Mouse (Mus musculus) liver, embryonic 13.5 days (tissue): ENCODE data around the gene Nt5c. TPM values are rescaled to one million over a fixed set of nuclear protein-coding genes. Genes with fewer than 3 reads are reported as not detected.

Source experiments
- ATAC-seq: fragments of 200-750 bp; cut with Nextera tagmentation; 2 replicates; pipeline ENCODE4 v1.8.0; 2017; ENCODE audit warnings: low read depth, mild to moderate bottlenecking, moderate number of reproducible peaks, moderate library complexity
- DNase-seq: peaks from one replicate; pipeline ENCODE4 v3.0.0; 2022
- H3K27ac ChIP-seq: fragments of 300-500 bp; sonication (generic); 2 replicates; pipeline ENCODE4 v1.5.1; 2015; ENCODE audit warnings: moderate library complexity, mild to moderate bottlenecking, inconsistent platforms
- H3K27me3 ChIP-seq: fragments of 300-500 bp; sonication (generic); 2 replicates; pipeline ENCODE4 v1.6.1; 2015; ENCODE audit warnings: mild to moderate bottlenecking, inconsistent platforms
- H3K36me3 ChIP-seq: fragments of 300-500 bp; sonication (generic); 2 replicates; pipeline ENCODE4 v1.6.1; 2015; ENCODE audit warnings: mild to moderate bottlenecking, inconsistent platforms
- H3K4me1 ChIP-seq: fragments of 300-500 bp; sonication (generic); replicated peaks from 2 replicates; pipeline ENCODE4 v1.6.1; 2015; ENCODE audit warnings: inconsistent platforms
- H3K4me2 ChIP-seq: fragments of 300-500 bp; sonication (generic); 2 replicates; pipeline ENCODE4 v1.6.1; 2015; ENCODE audit warnings: inconsistent platforms, mild to moderate bottlenecking, moderate library complexity
- H3K4me3 ChIP-seq: fragments of 300-500 bp; sonication (generic); replicated peaks from 2 replicates; pipeline ENCODE4 v1.5.1; 2015; ENCODE audit warnings: mild to moderate bottlenecking, inconsistent platforms
- H3K9ac ChIP-seq: fragments of 300-500 bp; sonication (generic); 2 replicates; pipeline ENCODE4 v1.6.1; 2015; ENCODE audit warnings: mild to moderate bottlenecking, inconsistent platforms
- H3K9me3 ChIP-seq: fragments of 300-500 bp; sonication (generic); replicated peaks from 2 replicates; pipeline ENCODE4 v1.6.1; 2016; ENCODE audit warnings: inconsistent platforms
- WGBS: fragments of 180-500 bp; shearing (Covaris S2); methylation state at CpG from one replicate; pipeline ENCODE4 v1.1.7; 2015; ENCODE audit not compliant: insufficient replicate concordance; 5-methylcytosine and 5-hydroxymethylcytosine counted together
- microRNA-seq: library from miRNA; unstranded; fragments of <30 nt; microRNA quantifications from one replicate; pipeline ENCODE4, GENCODE M21; 2016
- polyA plus RNA-seq: library from polyadenylated mRNA; unstranded; fragments of >200 nt; fragmentation: Nextera tagmentation; extraction: Ambion mirVana; gene quantifications from 2 replicates; pipeline ENCODE4 v1.2.1, GENCODE M21; 2015

Gene Nt5c
- polyA plus RNA-seq, 1 experiment from 2014 or later = 60.8 TPM

DNA sequence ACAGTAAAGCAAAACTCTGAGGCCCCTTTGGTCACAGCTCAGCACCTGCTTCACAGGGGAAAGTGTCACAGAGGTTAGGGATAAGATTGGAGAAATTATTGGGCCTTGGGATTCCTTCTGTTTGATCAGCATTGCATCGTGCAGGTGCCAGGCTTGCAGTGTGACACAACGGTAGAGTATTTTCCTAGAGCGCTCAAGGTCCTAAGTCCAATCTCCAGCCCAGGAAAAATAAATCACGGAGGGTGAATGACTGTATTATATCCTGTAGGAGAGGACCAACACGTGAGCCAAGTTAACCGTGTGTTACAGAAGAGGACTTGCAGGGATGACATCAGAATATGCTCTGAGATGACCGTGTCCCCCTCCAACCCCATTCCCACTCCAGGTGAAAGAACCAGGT, 41.5 kb downstream of the Nt5c start:
- no peak for ATAC-seq
- Histone ChIP-seq H3K27ac (peak overlapping the region; percentile 59), H3K9me3 (no peaks in the 10 kb centered on the region), H3K36me3 (no peaks in the 10 kb centered on the region), H3K27me3 (no peaks in the 10 kb centered on the region), H3K4me3 (no peak overlapping the region), H3K4me1 (peaks cover 30% of the 10 kb centered on the region), H3K9ac (no peak overlapping the region), H3K4me2 (no peak overlapping the region)
- DNase-seq = no peak
- WGBS = 69% methylated on average over 7 of the region's 7 CpGs

DNA sequence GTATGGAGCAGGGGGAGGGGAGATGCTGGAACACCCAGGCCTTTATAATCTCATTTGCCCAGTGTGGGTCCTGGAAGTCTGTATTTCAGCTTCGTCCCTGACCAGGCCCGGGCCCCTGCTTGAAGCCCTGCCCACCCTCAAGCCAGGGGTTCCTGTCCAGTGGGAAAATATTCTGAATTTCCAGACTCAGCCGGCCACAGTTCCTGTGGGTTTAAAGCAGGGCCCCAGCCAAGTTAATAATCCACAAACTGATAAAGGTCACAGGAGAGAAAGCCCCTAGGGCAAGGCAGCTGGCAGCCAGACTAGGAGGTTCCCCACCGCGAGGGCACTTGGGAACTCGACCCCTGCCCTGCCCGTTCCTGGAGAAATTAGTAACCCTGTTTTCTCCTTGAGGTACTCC, 42.7 kb downstream of the Nt5c start:
- ATAC-seq (peak; percentile 25; the same call in 1 of the 2 replicates), DNase-seq (no peak)
- no peaks in the 10 kb centered on the region; the same call in 1 of the 2 replicates for H3K27me3 ChIP-seq
- H3K4me1 ChIP-seq = peaks cover 30% of the 10 kb centered on the region
- no peaks in the 10 kb centered on the region for H3K36me3 ChIP-seq
- H3K9ac ChIP-seq = no peak overlapping the region
- WGBS = 54% methylated on average over 7 of the region's 7 CpGs
- no peaks in the 10 kb centered on the region for H3K9me3 ChIP-seq
- H3K4me2 ChIP-seq = no peak overlapping the region
- no peak overlapping the region for H3K4me3 ChIP-seq
- H3K27ac ChIP-seq = peak overlapping the region; percentile 76

DNA sequence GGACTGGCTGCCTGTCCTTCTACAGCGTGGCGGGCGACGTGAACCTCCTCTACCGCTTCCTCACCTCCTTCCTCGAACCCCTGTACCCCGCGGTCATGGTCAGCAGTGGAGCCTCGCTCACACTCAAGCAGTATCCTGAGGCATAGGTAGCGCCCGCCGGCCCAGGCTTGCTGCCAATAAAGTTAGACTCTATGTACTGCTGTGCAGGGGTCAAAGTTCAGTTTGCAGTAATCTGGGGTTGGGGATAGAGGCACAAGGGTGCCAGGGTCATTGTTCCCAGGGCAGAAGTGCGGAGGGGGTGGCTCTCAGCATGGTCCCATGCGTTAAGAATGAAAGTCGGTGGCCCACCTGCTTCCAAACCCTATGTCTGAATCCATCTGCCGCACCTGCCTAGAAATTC, 43.6 kb downstream of the Nt5c start:
- Histone ChIP-seq H3K4me1 (peaks cover 25% of the 10 kb centered on the region), H3K27ac (peak overlapping the region; percentile 76), H3K27me3 (no peaks in the 10 kb centered on the region; the same call in 1 of the 2 replicates), H3K4me2 (peak overlapping the region; percentile 10; the same call in 1 of the 2 replicates), H3K36me3 (no peaks in the 10 kb centered on the region), H3K4me3 (no peak overlapping the region), H3K9ac (no peak overlapping the region), H3K9me3 (no peaks in the 10 kb centered on the region)
- 67% methylated on average over 16 of the region's 16 CpGs for WGBS
- DNase-seq = no peak
- ATAC-seq = peak; percentile 50

DNA sequence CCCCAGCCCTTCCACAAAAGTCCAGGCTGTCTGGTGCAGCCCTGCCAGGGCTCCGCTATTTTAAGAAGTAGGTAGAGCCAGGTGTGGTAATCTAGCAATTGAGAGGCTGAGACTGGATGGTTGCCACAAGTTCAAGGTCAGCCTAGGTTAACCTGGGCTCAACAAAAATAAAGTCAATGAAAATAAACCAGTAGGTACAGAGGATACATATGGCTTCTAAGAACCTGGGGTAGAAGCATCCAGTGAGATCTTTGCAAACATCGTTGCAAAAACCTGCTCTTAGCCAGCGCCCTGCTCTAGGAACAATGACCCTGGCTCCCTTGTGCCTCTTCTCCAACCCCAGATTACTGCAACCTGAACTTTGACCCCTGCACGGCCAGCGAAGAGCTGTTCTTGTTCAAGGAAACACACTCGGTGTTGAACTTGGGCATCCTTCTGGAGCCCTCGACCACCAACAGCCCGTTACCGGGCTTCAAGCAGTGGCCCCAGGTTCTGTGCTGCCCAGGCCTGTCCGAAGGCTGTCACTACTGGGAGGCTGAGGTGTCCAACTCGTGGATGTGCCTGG, 44.3 kb downstream of the Nt5c start:
- peaks cover 25% of the 10 kb centered on the region for H3K4me1 ChIP-seq
- H3K4me3 ChIP-seq = no peak overlapping the region
- ATAC-seq (peak; percentile 30; the same call in 1 of the 2 replicates), DNase-seq (no peak)
- no peaks in the 10 kb centered on the region for H3K9me3 ChIP-seq
- H3K4me2 ChIP-seq = peak overlapping the region; percentile 10; the same call in 1 of the 2 replicates
- peak overlapping the region; percentile 76 for H3K27ac ChIP-seq
- WGBS = 59% methylated on average over 11 of the region's 11 CpGs
- H3K27me3 ChIP-seq = no peaks in the 10 kb centered on the region; the same call in 1 of the 2 replicates
- H3K9ac ChIP-seq = no peak overlapping the region
- H3K36me3 ChIP-seq = no peaks in the 10 kb centered on the region

GRCm38 (mm10) chr11:115446906-115447305, 44.8 kb downstream of the Nt5c start:
- ATAC-seq (no peak), DNase-seq (no peak)
- Histone ChIP-seq H3K27me3 (peaks cover 4% of the 10 kb centered on the region; the same call in 1 of the 2 replicates), H3K4me3 (no peak overlapping the region), H3K36me3 (no peaks in the 10 kb centered on the region), H3K9ac (no peak overlapping the region), H3K27ac (peak overlapping the region; percentile 76), H3K4me2 (peak overlapping the region; percentile 28), H3K9me3 (no peaks in the 10 kb centered on the region), H3K4me1 (peaks cover 25% of the 10 kb centered on the region)
- WGBS = 29% methylated on average over 3 of the region's 3 CpGs

- Histone ChIP-seq H3K27me3 (peaks cover 22% of the 10 kb centered on the region), H3K4me3 (no peak overlapping the region), H3K4me1 (peaks cover 14% of the 10 kb centered on the region), H3K9me3 (no peaks in the 10 kb centered on the region; the same call in 1 of the 2 replicates), H3K36me3 (no peaks in the 10 kb centered on the region), H3K27ac (no peak overlapping the region), H3K9ac (no peak overlapping the region), H3K4me2 (no peak overlapping the region)
- DNase-seq = no peak
- ATAC-seq = no peak
- WGBS = 49% methylated on average over 15 of the region's 15 CpGs
Observed at GRCm38 (mm10) chr11:115441417-115441816, 50.2 kb downstream of the Nt5c start.

Small RNAs within 50 kb of the gene (microRNA-seq; reads per million reads assigned to microRNA genes)
- gene Mir3968 = not detected

Other genes starting within 250 kb of the Nt5c start
- 0.06 and 0.12 TPM in 2 replicates for gene Grin2c, start 224.6 kb downstream of the Nt5c start, polyA plus RNA-seq
- 16.3 and 18.2 TPM in 2 replicates for gene Fdxr, start 214.8 kb downstream of the Nt5c start, polyA plus RNA-seq
- gene Fads6, start 194.2 kb downstream of the Nt5c start, polyA plus RNA-seq = 2.0 and 2.2 TPM in 2 replicates
- not detected in 2 replicates for gene Otop2, start 184.7 kb downstream of the Nt5c start, polyA plus RNA-seq
- 0.07 and 0.14 TPM in 2 replicates for gene Ush1g, start 169.8 kb downstream of the Nt5c start, polyA plus RNA-seq
- not detected in 2 replicates for gene Otop3, start 157.1 kb downstream of the Nt5c start, polyA plus RNA-seq
- gene Hid1, start 124.1 kb downstream of the Nt5c start, polyA plus RNA-seq = 1.1 and 1.2 TPM in 2 replicates
- 1.5 and 1.7 TPM in 2 replicates for gene Cdr2l, start 109.9 kb downstream of the Nt5c start, polyA plus RNA-seq
- gene Mrpl58, start 88.1 kb downstream of the Nt5c start, polyA plus RNA-seq = 103 and 104 TPM in 2 replicates
- gene Atp5h, start 71.9 kb downstream of the Nt5c start, polyA plus RNA-seq = 633 and 650 TPM in 2 replicates
- gene Kctd2, start 71.7 kb downstream of the Nt5c start, polyA plus RNA-seq = 2.5 and 4.1 TPM in 2 replicates
- 0.16 and 0.27 TPM in 2 replicates for gene Trim80, start 51.3 kb downstream of the Nt5c start, polyA plus RNA-seq
- gene Slc16a5, start 29.4 kb downstream of the Nt5c start, polyA plus RNA-seq = 0.06 TPM in 1 of 2 replicates, not detected in the other
- gene Armc7, start 16.2 kb downstream of the Nt5c start, polyA plus RNA-seq = 3.2 and 3.7 TPM in 2 replicates
- gene Jpt1, start 22.5 kb upstream of the Nt5c start, polyA plus RNA-seq = 292 and 314 TPM in 2 replicates
- gene Sumo2, start 44.4 kb upstream of the Nt5c start, polyA plus RNA-seq = 532 and 597 TPM in 2 replicates
- 158 and 175 TPM in 2 replicates for gene Nup85, start 72.6 kb upstream of the Nt5c start, polyA plus RNA-seq
- gene Mrps7, start 112.1 kb upstream of the Nt5c start, polyA plus RNA-seq = 71.5 and 77.4 TPM in 2 replicates
- gene Gga3, start 112.2 kb upstream of the Nt5c start, polyA plus RNA-seq = 8.5 and 10.5 TPM in 2 replicates
- 26.8 and 30.3 TPM in 2 replicates for gene Mif4gd, start 121.1 kb upstream of the Nt5c start, polyA plus RNA-seq
- gene Slc25a19, start 136.4 kb upstream of the Nt5c start, polyA plus RNA-seq = 12.2 and 15.8 TPM in 2 replicates
- gene Grb2, start 216.7 kb upstream of the Nt5c start, polyA plus RNA-seq = 56.7 and 63.5 TPM in 2 replicates